Mouse (Mus musculus) kidney, adult 2 months (tissue): ENCODE measurements around the gene Tsacc. TPM values are rescaled to one million over a fixed set of nuclear protein-coding genes. Genes with fewer than 3 reads are reported as not detected.

Source experiments
- DNase-seq: peaks from one replicate; pipeline ENCODE4 v3.0.0; 2021
- H3K27ac ChIP-seq: fragments of 200-500 bp; 2 replicates; pipeline ENCODE4 v1.5.1; 2012; ENCODE audit warnings: low read depth, low read length, control low read depth, inconsistent platforms; ENCODE audit not compliant: insufficient read depth
- H3K27me3 ChIP-seq: fragments of 200-500 bp; replicated peaks from 2 replicates; pipeline ENCODE4 v1.6.1; 2012; ENCODE audit warnings: mild to moderate bottlenecking, moderate library complexity, low read length, inconsistent platforms; ENCODE audit not compliant: control insufficient read depth, insufficient read depth
- H3K36me3 ChIP-seq: fragments of 200-500 bp; 2 replicates; pipeline ENCODE4 v1.6.1; 2012; ENCODE audit warnings: mild to moderate bottlenecking, moderate library complexity, low read length, inconsistent platforms; ENCODE audit not compliant: control insufficient read depth, insufficient read depth
- H3K4me1 ChIP-seq: fragments of 200-500 bp; 2 replicates; pipeline ENCODE4 v1.6.1; 2011; ENCODE audit warnings: low read length; ENCODE audit not compliant: control insufficient read depth, insufficient read depth
- H3K4me3 ChIP-seq: fragments of 200-500 bp; 2 replicates; pipeline ENCODE4 v1.5.1; 2011; ENCODE audit warnings: mild to moderate bottlenecking, low read depth, low read length, control low read depth; ENCODE audit not compliant: insufficient read depth
- CTCF ChIP-seq: fragments of 200-500 bp; conservative IDR thresholded peaks from 2 replicates; pipeline ENCODE4 v1.5.1; 2011; ENCODE audit warnings: low read depth, mild to moderate bottlenecking, control low read depth, low read length, moderate library complexity, mixed read lengths; ENCODE audit not compliant: insufficient read depth, insufficient read length
- POLR2A ChIP-seq: fragments of 200-500 bp; IDR thresholded peaks from one replicate; pipeline ENCODE4 v1.6.1; 2011; ENCODE audit warnings: low read depth, low read length, control low read depth
- WGBS: fragments of 180-500 bp; shearing (Covaris S2); methylation state at CpG from one replicate; pipeline ENCODE4 v1.1.7; 2018; 5-methylcytosine and 5-hydroxymethylcytosine counted together
- polyA plus RNA-seq: library from polyadenylated mRNA; depleted of rRNA; stranded (reverse); fragments of >200 nt; gene quantifications from 2 replicates; pipeline ENCODE4 v1.2.3, GENCODE M21; 2012

The Tsacc gene
- polyA plus RNA-seq, 1 experiment, result 5.7 TPM

GRCm38 (mm10) chr3:88262346-88262745 lies 34.5 kb downstream of the Tsacc start:
- Histone ChIP-seq H3K4me1 (no peaks in the 10 kb centered on the region), H3K4me3 (no peak overlapping the region), H3K27ac (no peak overlapping the region; the same call in 1 of the 2 replicates), H3K27me3 (no peaks in the 10 kb centered on the region), H3K36me3 (no peaks in the 10 kb centered on the region)
- TF ChIP-seq CTCF, result no peak
- no peak for TF ChIP-seq POLR2A
- peak; percentile 12 for DNase-seq
- WGBS, result 47% methylated on average over 3 of the region's 3 CpGs

- Histone ChIP-seq H3K4me1 (no peaks in the 10 kb centered on the region), H3K27ac (no peak overlapping the region), H3K27me3 (no peaks in the 10 kb centered on the region), H3K36me3 (no peaks in the 10 kb centered on the region), H3K4me3 (no peak overlapping the region)
- peak; percentile 29 for DNase-seq
- no peak for TF ChIP-seq CTCF
- no peak for TF ChIP-seq POLR2A
- 38% methylated on average over 7 of the region's 7 CpGs for WGBS
These were observed 40.4 kb downstream of the Tsacc start for GRCm38 (mm10) chr3:88256382-88256781.

DNA sequence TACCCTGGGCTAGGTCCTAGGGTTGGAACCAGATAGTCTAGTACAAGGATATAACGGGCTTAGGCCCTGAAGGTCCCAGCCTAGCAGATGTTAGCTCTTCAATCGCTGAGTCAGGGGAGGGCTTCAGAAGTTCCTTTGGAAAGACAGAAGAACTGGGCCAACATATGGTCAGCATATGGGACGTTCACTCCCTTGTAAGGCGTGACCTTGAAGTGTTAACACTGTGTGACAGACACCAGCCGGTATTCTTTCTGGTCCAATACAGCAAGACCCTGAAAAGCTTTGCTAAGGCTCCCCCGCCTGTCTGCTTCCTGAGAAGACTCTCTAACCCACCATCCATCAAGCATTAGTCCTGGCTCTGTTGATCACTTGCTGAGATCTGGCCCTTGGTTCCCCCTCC lies 40.8 kb downstream of the Tsacc start:
- H3K4me3 ChIP-seq, result no peak overlapping the region
- H3K36me3 ChIP-seq, result no peaks in the 10 kb centered on the region
- WGBS, result 75% methylated on average over 6 of the region's 6 CpGs
- H3K27ac ChIP-seq, result no peak overlapping the region
- DNase-seq, result no peak
- no peaks in the 10 kb centered on the region for H3K4me1 ChIP-seq
- no peaks in the 10 kb centered on the region for H3K27me3 ChIP-seq
- TF ChIP-seq CTCF (no peak), POLR2A (no peak)

DNA sequence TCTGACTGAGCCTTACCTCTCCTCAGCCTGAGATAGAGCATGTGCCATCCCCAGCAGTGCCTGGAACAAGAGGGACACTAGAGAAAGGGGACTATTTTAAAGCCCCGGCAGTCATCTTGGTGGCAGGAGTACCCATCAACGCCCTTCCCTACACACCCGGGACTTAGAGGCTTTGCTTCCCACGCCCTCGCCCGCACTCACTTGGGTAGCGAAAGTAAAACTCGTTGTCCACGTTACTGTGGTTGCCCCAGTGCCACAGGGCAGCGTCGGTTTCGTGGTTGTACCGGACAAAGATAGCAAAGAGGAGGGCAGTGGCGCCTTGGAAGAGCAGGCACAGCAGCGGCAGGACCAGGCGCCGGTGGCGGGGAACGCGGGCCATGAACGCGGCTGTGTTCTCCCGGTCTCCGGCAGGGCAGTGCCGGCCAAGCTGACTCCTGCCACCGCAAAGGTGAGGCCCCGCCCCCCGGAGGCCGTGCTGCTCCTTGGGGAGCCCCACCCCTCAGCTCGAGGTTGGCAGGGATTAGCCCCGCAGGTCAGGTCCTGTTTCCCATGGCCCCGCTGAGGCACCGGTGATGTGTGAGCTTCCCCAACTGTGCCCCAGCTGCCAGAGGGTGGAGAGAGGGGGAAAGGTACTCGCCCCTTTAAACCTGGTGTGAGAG lies 42.4 kb downstream of the Tsacc start, which contains the start of gene Rhbg:
Gene Rhbg (minus strand): TSS at position 442 of the 659 bp plus-strand sequence.
- peak; percentile 87 for DNase-seq
- no peaks in the 10 kb centered on the region for H3K36me3 ChIP-seq
- WGBS, result 3% methylated on average over 34 of the region's 34 CpGs
- no peaks in the 10 kb centered on the region for H3K27me3 ChIP-seq
- peak within 1 kb of the TSS; percentile 81 for H3K4me3 ChIP-seq
- H3K27ac ChIP-seq, result 0 out of 2 replicates have a peak within 1 kb of the TSS, but pooled peaks have one; percentile 36
- TF ChIP-seq CTCF (0 out of 2 replicates have a peak, but pooled peaks have one; percentile 11), POLR2A (no peak)
- no peaks in the 10 kb centered on the region for H3K4me1 ChIP-seq

DNA sequence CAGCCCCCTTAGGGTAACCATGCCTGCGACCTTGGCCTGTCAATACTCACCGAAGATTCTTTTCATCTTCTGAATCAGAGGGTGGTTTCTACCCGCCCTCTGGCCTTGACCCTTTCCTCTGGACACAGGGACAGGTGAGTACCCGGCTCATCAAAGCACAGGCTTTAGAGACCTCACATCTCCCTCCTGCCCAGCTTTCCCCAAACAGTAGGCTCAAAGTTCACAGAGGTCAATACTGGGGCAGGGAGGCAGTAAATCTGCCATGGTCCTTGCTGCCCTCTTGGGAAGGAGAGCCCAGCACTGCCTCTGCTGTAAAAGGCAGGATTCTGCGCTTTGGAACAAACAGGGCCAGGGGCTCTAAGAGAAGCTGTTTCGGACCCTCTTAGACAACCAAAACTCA lies 44.1 kb downstream of the Tsacc start:
- WGBS, result 68% methylated on average over 6 of the region's 6 CpGs
- no peak for DNase-seq

GRCm38 (mm10) chr3:88248406-88248805 lies 48.4 kb downstream of the Tsacc start:
- H3K27ac ChIP-seq, result no peak overlapping the region
- H3K4me3 ChIP-seq, result no peak overlapping the region
- no peak for TF ChIP-seq POLR2A
- no peak for TF ChIP-seq CTCF
- H3K36me3 ChIP-seq, result no peaks in the 10 kb centered on the region
- no peaks in the 10 kb centered on the region for H3K27me3 ChIP-seq
- no peak for DNase-seq
- H3K4me1 ChIP-seq, result no peaks in the 10 kb centered on the region
- 68% methylated on average over 11 of the region's 11 CpGs for WGBS

More for the DNA sequence above, 44.1 kb downstream of the Tsacc start:
- no peaks in the 10 kb centered on the region for H3K27me3 ChIP-seq
- H3K36me3 ChIP-seq, result no peaks in the 10 kb centered on the region
- H3K4me1 ChIP-seq, result no peaks in the 10 kb centered on the region
- TF ChIP-seq CTCF (no peak), POLR2A (no peak)
- no peak overlapping the region for H3K27ac ChIP-seq
- H3K4me3 ChIP-seq, result no peak overlapping the region

DNA sequence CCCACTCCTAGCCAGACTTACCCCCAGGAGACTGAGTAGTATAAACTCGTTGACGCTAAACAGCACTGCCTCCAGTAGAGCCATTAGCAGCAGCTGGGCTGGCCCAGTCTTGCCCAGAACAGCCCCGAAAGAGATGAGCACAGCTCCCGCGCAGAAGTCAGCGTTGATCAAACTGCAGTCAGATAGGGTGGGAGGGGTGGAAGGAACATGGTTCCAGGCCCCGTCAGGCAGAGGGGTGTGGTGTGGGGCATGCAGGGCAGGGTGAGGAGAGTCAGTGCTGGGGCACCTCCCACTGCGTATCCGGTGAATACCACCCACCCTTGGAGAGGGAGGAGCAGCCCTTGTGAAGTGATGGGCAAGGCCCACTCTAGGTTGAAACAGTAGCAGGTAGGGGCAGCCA lies 49.1 kb downstream of the Tsacc start:
- Histone ChIP-seq H3K4me3 (no peak overlapping the region), H3K27me3 (no peaks in the 10 kb centered on the region), H3K4me1 (no peaks in the 10 kb centered on the region), H3K36me3 (no peaks in the 10 kb centered on the region), H3K27ac (no peak overlapping the region)
- WGBS, result 64% methylated on average over 9 of the region's 9 CpGs
- TF ChIP-seq CTCF, result no peak
- TF ChIP-seq POLR2A, result no peak
- no peak for DNase-seq
